Mouse (Mus musculus): ENCODE data around the gene Tcf7l2.

- no peak for TF ChIP-seq POLR2A (IDR thresholded peaks at IDR 0.05; ENCODE audit: low read depth, low read length)
- TF ChIP-seq CTCF (conservative IDR thresholded peaks at IDR 0.05; ENCODE audit: insufficient read depth, insufficient read length, low read depth, low read length): no peak
Measured at GRCm38 (mm10) chr19:55924800-55925199, 183.2 kb downstream of the Tcf7l2 start.

All from kidney, adult 2 months (tissue).